Mouse (Mus musculus) hindbrain, embryonic 15.5 days (tissue): ENCODE measurements at regions not wholly inside any gene's neighbourhood (a gene's known extent, or its start where the extent isn't known, plus 50 kb on each side); places are given as distances from the start of the nearest gene placed in this dataset.
A peak's percentile ranks its signal among the peaks of the same experiment; 100 is the strongest.

Experiments
- ATAC-seq: fragments of 200-750 bp; cut with Nextera tagmentation; 2 replicates; pipeline ENCODE4 v1.8.0; 2017; ENCODE audit warnings: low read depth, moderate number of reproducible peaks, moderate TSS enrichment; ENCODE audit not compliant: low FRiP score
- H3K27ac ChIP-seq: fragments of 300-500 bp; sonication (generic); replicated peaks from 2 replicates; pipeline ENCODE4 v1.5.1; 2015; ENCODE audit warnings: mild to moderate bottlenecking, inconsistent platforms
- H3K27me3 ChIP-seq: fragments of 300-500 bp; sonication (generic); 2 replicates; pipeline ENCODE4 v1.6.1; 2015; ENCODE audit warnings: control low read depth, inconsistent platforms
- H3K36me3 ChIP-seq: fragments of 300-500 bp; sonication (generic); 2 replicates; pipeline ENCODE4 v1.6.1; 2015; ENCODE audit warnings: control low read depth, inconsistent platforms
- H3K4me1 ChIP-seq: fragments of 300-500 bp; sonication (generic); replicated peaks from 2 replicates; pipeline ENCODE4 v1.6.1; 2015; ENCODE audit warnings: control low read depth, inconsistent platforms
- H3K4me2 ChIP-seq: fragments of 300-500 bp; sonication (generic); 2 replicates; pipeline ENCODE4 v1.6.1; 2015; ENCODE audit warnings: moderate library complexity, mild to moderate bottlenecking, inconsistent platforms
- H3K4me3 ChIP-seq: fragments of 300-500 bp; sonication (generic); 2 replicates; pipeline ENCODE4 v1.5.1; 2015; ENCODE audit warnings: mild to moderate bottlenecking, inconsistent platforms
- H3K9ac ChIP-seq: fragments of 300-500 bp; sonication (generic); 2 replicates; pipeline ENCODE4 v1.6.1; 2015; ENCODE audit warnings: inconsistent platforms
- H3K9me3 ChIP-seq: fragments of 300-500 bp; sonication (generic); 2 replicates; pipeline ENCODE4 v1.6.1; 2016; ENCODE audit warnings: control low read depth, inconsistent platforms
- WGBS: fragments of 180-500 bp; shearing (Covaris S2); methylation state at CpG from one replicate; pipeline ENCODE4 v1.1.7; 2015; 5-methylcytosine and 5-hydroxymethylcytosine counted together

GRCm38 (mm10) chr3:39528087-39528486 lies 641.3 kb downstream of the Fat4 start:
- 93% methylated on average over 5 of the region's 5 CpGs for WGBS
- H3K4me3 ChIP-seq: no peak overlapping the region
- H3K4me2 ChIP-seq: no peak overlapping the region
- no peak overlapping the region for H3K27ac ChIP-seq
- no peaks in the 10 kb centered on the region for H3K9me3 ChIP-seq
- H3K4me1 ChIP-seq: no peaks in the 10 kb centered on the region
- H3K27me3 ChIP-seq: no peaks in the 10 kb centered on the region
- no peaks in the 10 kb centered on the region for H3K36me3 ChIP-seq
- H3K9ac ChIP-seq: no peak overlapping the region
- no peak for ATAC-seq

- H3K9ac ChIP-seq: no peak overlapping the region
- H3K27ac ChIP-seq: no peak overlapping the region
- H3K4me2 ChIP-seq: no peak overlapping the region
- no peaks in the 10 kb centered on the region for H3K4me1 ChIP-seq
- no peak for ATAC-seq
- H3K36me3 ChIP-seq: no peaks in the 10 kb centered on the region
- no peaks in the 10 kb centered on the region for H3K9me3 ChIP-seq
- no peak overlapping the region for H3K4me3 ChIP-seq
- 88% methylated on average over 2 of the region's 2 CpGs for WGBS
- H3K27me3 ChIP-seq: no peaks in the 10 kb centered on the region
Measured at GRCm38 (mm10) chr3:39537515-39537914, 650.8 kb downstream of the Fat4 start.

GRCm38 (mm10) chr3:39540530-39541118 lies 653.9 kb downstream of the Fat4 start:
- no peak overlapping the region for H3K9ac ChIP-seq
- WGBS: 82% methylated on average over 7 of the region's 7 CpGs

GRCm38 (mm10) chr3:39559460-39560041 lies 672.8 kb downstream of the Fat4 start:
- no peaks in the 10 kb centered on the region for H3K9me3 ChIP-seq
- no peaks in the 10 kb centered on the region for H3K27me3 ChIP-seq
- H3K4me2 ChIP-seq: no peak overlapping the region
- WGBS: 94% methylated on average over 3 of the region's 3 CpGs
- H3K36me3 ChIP-seq: no peaks in the 10 kb centered on the region
- H3K4me3 ChIP-seq: no peak overlapping the region
- no peaks in the 10 kb centered on the region for H3K4me1 ChIP-seq
- no peak for ATAC-seq
- H3K27ac ChIP-seq: no peak overlapping the region
- no peak overlapping the region for H3K9ac ChIP-seq

More at GRCm38 (mm10) chr3:39540530-39541118, 653.9 kb downstream of the Fat4 start:
- Histone ChIP-seq H3K27me3 (no peaks in the 10 kb centered on the region), H3K36me3 (no peaks in the 10 kb centered on the region), H3K4me1 (no peaks in the 10 kb centered on the region), H3K4me2 (no peak overlapping the region), H3K4me3 (no peak overlapping the region), H3K27ac (no peak overlapping the region), H3K9me3 (no peaks in the 10 kb centered on the region)
- no peak for ATAC-seq

GRCm38 (mm10) chr3:39560951-39561350 lies 674.2 kb downstream of the Fat4 start:
- no peak for ATAC-seq
- WGBS: 94% methylated on average over 1 of the region's 1 CpGs
- H3K9ac ChIP-seq: no peak overlapping the region
- H3K36me3 ChIP-seq: no peaks in the 10 kb centered on the region
- no peaks in the 10 kb centered on the region for H3K9me3 ChIP-seq
- H3K4me1 ChIP-seq: no peaks in the 10 kb centered on the region
- no peak overlapping the region for H3K4me3 ChIP-seq
- no peak overlapping the region for H3K27ac ChIP-seq
- no peaks in the 10 kb centered on the region for H3K27me3 ChIP-seq
- no peak overlapping the region for H3K4me2 ChIP-seq

GRCm38 (mm10) chr3:39571444-39572237 lies 684.9 kb downstream of the Fat4 start:
- H3K27me3 ChIP-seq: no peaks in the 10 kb centered on the region
- ATAC-seq: no peak
- 81% methylated on average over 5 of the region's 5 CpGs for WGBS

GRCm38 (mm10) chr3:39575200-39575599 lies 688.5 kb downstream of the Fat4 start:
- Histone ChIP-seq H3K27ac (no peak overlapping the region), H3K9me3 (no peaks in the 10 kb centered on the region), H3K9ac (no peak overlapping the region), H3K4me1 (no peaks in the 10 kb centered on the region), H3K36me3 (no peaks in the 10 kb centered on the region), H3K27me3 (no peaks in the 10 kb centered on the region), H3K4me3 (no peak overlapping the region), H3K4me2 (no peak overlapping the region)
- 82% methylated on average over 3 of the region's 3 CpGs for WGBS
- no peak for ATAC-seq

More at GRCm38 (mm10) chr3:39571444-39572237, 684.9 kb downstream of the Fat4 start:
- H3K4me1 ChIP-seq: no peaks in the 10 kb centered on the region
- no peaks in the 10 kb centered on the region for H3K9me3 ChIP-seq
- no peaks in the 10 kb centered on the region for H3K36me3 ChIP-seq
- H3K9ac ChIP-seq: no peak overlapping the region
- no peak overlapping the region for H3K4me3 ChIP-seq
- no peak overlapping the region for H3K27ac ChIP-seq
- no peak overlapping the region for H3K4me2 ChIP-seq

GRCm38 (mm10) chr3:39591312-39591711 lies 704.6 kb downstream of the Fat4 start:
- Histone ChIP-seq H3K9me3 (no peaks in the 10 kb centered on the region), H3K27me3 (no peaks in the 10 kb centered on the region), H3K36me3 (no peaks in the 10 kb centered on the region), H3K4me1 (no peaks in the 10 kb centered on the region), H3K4me2 (no peak overlapping the region), H3K9ac (no peak overlapping the region), H3K4me3 (no peak overlapping the region), H3K27ac (no peak overlapping the region)
- ATAC-seq: no peak
- WGBS: 84% methylated on average over 2 of the region's 2 CpGs

- WGBS: 69% methylated on average over 4 of the region's 4 CpGs
- no peak for ATAC-seq
- Histone ChIP-seq H3K4me1 (no peaks in the 10 kb centered on the region), H3K36me3 (no peaks in the 10 kb centered on the region), H3K4me3 (no peak overlapping the region), H3K27me3 (no peaks in the 10 kb centered on the region), H3K9ac (no peak overlapping the region), H3K9me3 (no peaks in the 10 kb centered on the region), H3K4me2 (no peak overlapping the region), H3K27ac (no peak overlapping the region)
Measured at GRCm38 (mm10) chr3:39592349-39593117, 705.8 kb downstream of the Fat4 start.

- no peaks in the 10 kb centered on the region for H3K9me3 ChIP-seq
- no peaks in the 10 kb centered on the region for H3K4me1 ChIP-seq
- peak; percentile 63; the same call in 1 of the 2 replicates for ATAC-seq
- H3K9ac ChIP-seq: no peak overlapping the region
- no peak overlapping the region for H3K27ac ChIP-seq
- no peaks in the 10 kb centered on the region for H3K36me3 ChIP-seq
- H3K4me2 ChIP-seq: no peak overlapping the region
- no peaks in the 10 kb centered on the region for H3K27me3 ChIP-seq
- 40% methylated on average over 3 of the region's 3 CpGs for WGBS
- no peak overlapping the region for H3K4me3 ChIP-seq
Measured at GRCm38 (mm10) chr3:39609937-39610336, 723.2 kb downstream of the Fat4 start.

GRCm38 (mm10) chr3:39612408-39612807 lies 725.7 kb downstream of the Fat4 start:
- 51% methylated on average over 7 of the region's 7 CpGs for WGBS
- no peak overlapping the region for H3K9ac ChIP-seq
- no peak overlapping the region for H3K27ac ChIP-seq
- no peak for ATAC-seq
- no peaks in the 10 kb centered on the region for H3K27me3 ChIP-seq
- no peak overlapping the region for H3K4me2 ChIP-seq
- no peaks in the 10 kb centered on the region for H3K4me1 ChIP-seq
- H3K9me3 ChIP-seq: no peaks in the 10 kb centered on the region
- H3K36me3 ChIP-seq: no peaks in the 10 kb centered on the region
- no peak overlapping the region for H3K4me3 ChIP-seq

GRCm38 (mm10) chr3:39637924-39638323 lies 751.2 kb downstream of the Fat4 start:
- no peaks in the 10 kb centered on the region for H3K9me3 ChIP-seq
- H3K27ac ChIP-seq: no peak overlapping the region
- no peak overlapping the region for H3K9ac ChIP-seq
- H3K4me2 ChIP-seq: no peak overlapping the region
- peak; percentile 77; the same call in 1 of the 2 replicates for ATAC-seq
- no peak overlapping the region for H3K4me3 ChIP-seq
- 41% methylated on average over 5 of the region's 5 CpGs for WGBS
- no peaks in the 10 kb centered on the region; the same call in 1 of the 2 replicates for H3K4me1 ChIP-seq
- no peaks in the 10 kb centered on the region for H3K27me3 ChIP-seq
- no peaks in the 10 kb centered on the region for H3K36me3 ChIP-seq
